Mouse (Mus musculus): Measurements from ENCODE around the gene Armh1.
"Not testable (repeated sequence)": the region's sequence is repeated elsewhere in the genome, so short reads cannot be mapped to it uniquely, and the experiment has no call there.

Armh1 gene

GRCm38 (mm10) chr4:117218517-117219219 is 33.3 kb downstream of the Armh1 start:
- DNase-seq = peak; percentile 73 to 75

GRCm38 (mm10) chr4:117217029-117217428 is 34.9 kb downstream of the Armh1 start:
- DNase-seq = no peak

GRCm38 (mm10) chr4:117214250-117214649 is 37.7 kb downstream of the Armh1 start:
- DNase-seq = no peak

GRCm38 (mm10) chr4:117210147-117211074 is 41.5 kb downstream of the Armh1 start:
- DNase-seq = peak; percentile 73 to 91

- no peak for DNase-seq
Measured at GRCm38 (mm10) chr4:117209592-117209991, 42.3 kb downstream of the Armh1 start.

- DNase-seq = no peak
Measured at GRCm38 (mm10) chr4:117202992-117203354, 49.0 kb downstream of the Armh1 start.

- peak; percentile 54 to 63 for DNase-seq
Measured at GRCm38 (mm10) chr4:117202046-117202991, 49.6 kb downstream of the Armh1 start.

GRCm38 (mm10) chr4:117191804-117192203 is 60.1 kb downstream of the Armh1 start:
- DNase-seq = no peak

GRCm38 (mm10) chr4:117190660-117191059 is 61.3 kb downstream of the Armh1 start:
- no peak for DNase-seq

- peak; percentile 26 to 30 for DNase-seq
Measured at GRCm38 (mm10) chr4:117189856-117190543, 61.9 kb downstream of the Armh1 start.

- DNase-seq = peak; percentile 88 to 92
Measured at GRCm38 (mm10) chr4:117189382-117189855, 62.5 kb downstream of the Armh1 start.

GRCm38 (mm10) chr4:117188969-117189368 is 63.0 kb downstream of the Armh1 start:
- DNase-seq = no peak

- not testable (repeated sequence) for DNase-seq
Measured at GRCm38 (mm10) chr4:117182759-117183096, 69.2 kb downstream of the Armh1 start.

GRCm38 (mm10) chr4:117181863-117182758 is 69.8 kb downstream of the Armh1 start, which contains the start of gene Kif2c:
Gene Kif2c, minus strand, starts transcription at chr4:117182639.
- peak; percentile 93 to 94 for DNase-seq

- DNase-seq = no peak
Measured at GRCm38 (mm10) chr4:117169936-117170335, 82.0 kb downstream of the Armh1 start.

Measured in cerebellum, postnatal 14 days (tissue).